Mouse (Mus musculus) thymus, postnatal 25 days (tissue): ENCODE results near the gene Aldh1l2.
"Not testable (repeated sequence)": the region's sequence is repeated elsewhere in the genome, so short reads cannot be mapped to it uniquely, and the experiment has no call there.

Experiments
- DNase-seq: peaks from one replicate; pipeline ENCODE4 v3.0.0; 2022

Gene Aldh1l2

GRCm38 (mm10) chr10:83533910-83534283, at the start of gene Aldh1l2:
Gene Aldh1l2, minus strand, starts transcription at chr10:83534140.
- DNase-seq: peak; percentile 42

- no peak for DNase-seq
Measured at GRCm38 (mm10) chr10:83565449-83566441, 31.8 kb upstream of the Aldh1l2 start.

- DNase-seq: no peak
Measured at GRCm38 (mm10) chr10:83563005-83563404, 29.1 kb upstream of the Aldh1l2 start.

GRCm38 (mm10) chr10:83545341-83545740, 11.4 kb upstream of the Aldh1l2 start:
- DNase-seq: no peak

DNA sequence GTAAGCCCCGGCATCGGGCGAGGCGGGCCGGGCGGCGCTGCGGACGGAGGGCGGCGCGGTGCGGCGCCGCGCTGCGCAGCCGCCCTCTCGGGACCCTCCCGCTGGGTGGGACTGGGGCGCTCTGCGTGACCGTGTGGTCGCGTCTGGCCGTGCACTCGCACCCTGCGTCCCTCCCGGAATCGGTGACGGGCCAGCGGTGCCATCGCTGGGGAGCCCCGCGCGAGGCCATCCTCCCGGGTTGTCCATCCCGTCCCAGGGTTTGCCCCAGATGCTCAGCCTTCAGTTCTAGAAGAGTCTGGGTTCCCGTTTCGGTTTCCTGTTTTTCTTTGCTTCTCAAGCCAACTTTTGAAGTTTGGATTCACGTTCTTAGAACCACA, 10.2 kb upstream of the Aldh1l2 start:
- DNase-seq: no peak

DNA sequence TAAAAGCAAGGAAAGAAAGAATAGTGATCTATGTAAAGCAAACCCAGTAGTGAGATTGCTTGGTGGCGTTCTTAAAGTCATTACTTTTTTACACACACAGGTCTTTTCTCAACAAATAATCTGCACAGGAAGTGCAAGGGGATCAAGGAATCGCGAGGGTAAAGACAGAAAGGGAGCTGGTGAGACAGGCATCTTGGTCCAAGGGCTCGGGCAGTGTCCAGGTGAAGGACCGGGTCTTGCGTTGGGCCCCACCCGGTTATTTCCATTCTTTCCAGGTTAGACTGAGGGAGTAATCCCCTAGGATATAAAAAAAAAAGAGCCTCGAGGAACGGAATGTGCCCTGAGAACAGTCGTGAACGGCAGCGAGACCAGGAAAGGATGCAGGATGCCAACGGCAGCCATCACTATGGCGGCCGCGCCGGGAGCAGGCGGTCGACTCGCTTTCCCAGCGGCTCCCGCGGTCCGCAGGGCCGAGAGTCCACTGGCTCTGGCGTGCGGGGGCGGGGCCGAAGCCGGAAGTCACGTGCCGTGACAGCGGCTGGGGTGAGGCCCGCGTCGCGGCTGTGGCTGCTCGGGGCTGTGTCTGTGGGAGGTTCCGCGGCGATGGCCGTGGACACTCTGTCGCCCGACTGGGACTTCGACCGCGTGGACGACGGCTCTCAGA, 9.6 kb upstream of the Aldh1l2 start, which contains the start of gene Washc4:
TSS of gene Washc4 (plus strand) at position 314 of the 664 bp plus-strand sequence.
- peak; percentile 92 for DNase-seq

DNA sequence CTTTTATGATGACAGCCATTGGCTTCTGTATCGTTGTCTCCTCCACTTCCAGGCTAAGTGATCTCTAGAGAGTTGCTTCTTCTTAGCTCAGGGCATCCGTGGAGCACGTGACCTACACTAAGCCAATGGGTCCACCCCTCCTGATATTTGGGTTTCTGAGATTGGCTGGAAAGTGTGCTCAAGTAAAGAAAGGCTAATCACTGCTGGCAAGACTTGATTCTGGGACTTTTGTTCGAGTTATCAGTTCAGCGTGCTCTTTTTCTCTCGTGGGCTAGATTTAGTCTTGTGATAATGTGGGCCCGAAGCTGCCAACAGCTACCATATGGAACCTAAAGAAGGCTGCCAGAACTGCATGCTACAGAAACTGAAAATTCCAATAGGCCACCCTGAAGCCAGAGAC, 8.3 kb upstream of the Aldh1l2 start:
- no peak for DNase-seq

- DNase-seq: no peak
Measured at GRCm38 (mm10) chr10:83540092-83540491, 6.2 kb upstream of the Aldh1l2 start.

- DNase-seq: no peak
Measured at GRCm38 (mm10) chr10:83539311-83539980, 5.5 kb upstream of the Aldh1l2 start.

DNA sequence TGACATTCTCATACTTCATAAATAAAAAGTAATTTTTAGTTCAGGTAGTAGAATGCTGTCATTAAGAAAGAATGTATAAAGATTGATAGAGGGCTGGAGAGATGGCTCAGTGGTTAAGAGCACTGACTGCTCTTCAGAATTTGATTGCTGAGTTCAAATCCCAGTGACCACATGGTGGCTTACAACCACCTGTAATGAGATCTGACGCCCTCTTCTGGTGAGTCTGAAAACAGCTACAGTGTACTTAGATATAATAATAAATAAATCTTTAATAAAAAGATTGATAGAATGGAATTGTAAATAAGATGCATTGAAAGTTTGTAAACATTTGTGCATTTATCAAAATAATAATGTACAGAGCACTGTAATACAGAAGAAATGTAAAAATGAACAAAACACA, 2.5 kb upstream of the Aldh1l2 start:
- no peak for DNase-seq

DNA sequence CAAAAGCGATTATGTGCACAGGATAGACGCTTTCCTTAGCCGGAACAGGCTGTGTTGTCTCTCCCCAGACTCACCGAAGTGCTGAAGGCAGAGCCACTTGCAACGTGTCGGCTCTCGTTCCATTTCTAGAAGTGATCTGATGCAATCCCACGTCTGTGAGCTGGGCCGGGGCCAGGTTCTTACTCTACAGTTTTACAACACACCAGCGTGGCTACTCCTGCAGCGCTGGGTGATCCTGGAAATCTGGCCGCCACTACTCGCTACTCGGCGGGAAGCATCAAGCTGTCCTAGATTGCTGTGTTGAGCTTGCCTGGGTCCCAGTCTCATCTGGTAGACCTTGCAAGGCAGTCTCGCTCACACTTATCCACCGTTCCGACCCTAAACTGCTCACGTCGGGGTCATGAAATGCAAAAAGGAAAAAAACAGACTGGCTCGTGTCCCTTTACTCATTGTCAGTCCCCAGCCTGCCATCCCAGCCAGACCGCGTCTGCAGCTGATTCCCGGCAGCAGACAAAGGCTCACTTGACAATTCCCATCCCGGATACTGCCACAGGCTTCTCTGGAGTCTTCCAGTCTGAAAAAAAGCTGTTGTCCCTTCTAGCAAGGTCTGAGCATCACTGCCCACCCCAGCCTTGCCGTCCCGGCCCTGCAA, 556 bp downstream of the Aldh1l2 start:
- DNase-seq: no peak

DNA sequence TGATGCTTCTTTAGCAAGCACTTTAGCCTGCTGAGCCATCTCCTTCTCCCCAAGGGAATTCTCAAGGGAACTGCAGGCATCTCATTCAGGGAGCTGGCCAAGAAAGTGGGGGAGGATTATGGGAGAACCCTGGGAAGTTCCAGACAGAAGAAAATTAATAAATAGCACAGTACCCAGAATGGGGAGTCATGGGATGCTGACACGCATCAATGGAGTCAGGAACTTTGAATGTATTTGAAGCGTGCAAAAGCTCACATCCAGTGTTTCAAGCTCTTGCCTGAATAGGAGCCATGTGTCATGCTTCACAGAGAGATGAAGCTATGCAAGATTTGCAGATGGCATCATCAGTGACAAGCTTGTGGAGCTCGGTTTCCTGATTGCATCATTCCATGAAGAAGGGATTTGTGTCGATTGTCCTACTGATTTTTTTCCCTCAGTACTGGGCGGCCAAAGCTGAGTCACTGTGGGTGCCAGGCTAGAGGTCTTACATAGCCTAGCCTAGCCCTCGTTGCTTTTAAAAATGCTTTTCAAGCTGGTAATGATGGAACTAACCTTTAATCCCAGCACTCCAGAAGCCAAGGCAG, 3.5 kb downstream of the Aldh1l2 start:
- DNase-seq: no peak

DNA sequence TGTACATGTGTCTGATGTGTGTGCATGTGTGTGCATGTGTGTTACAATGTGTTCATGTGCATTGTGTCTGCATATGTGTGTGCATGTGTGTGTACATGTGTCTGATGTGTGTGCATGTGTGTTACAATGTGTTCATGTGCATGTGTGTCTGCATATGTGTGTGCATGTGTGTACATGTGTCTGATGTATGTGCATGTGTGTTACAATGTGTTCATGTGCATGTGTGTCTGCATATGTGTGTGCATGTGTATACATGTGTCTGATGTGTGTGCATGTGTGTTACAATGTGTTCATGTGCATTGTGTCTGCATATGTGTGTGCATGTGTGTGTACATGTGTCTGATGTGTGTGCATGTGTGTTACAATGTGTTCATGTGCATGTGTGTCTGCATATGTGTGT, 9.7 kb downstream of the Aldh1l2 start:
- DNase-seq: not testable (repeated sequence)

- DNase-seq: peak; percentile 8
Measured at GRCm38 (mm10) chr10:83520990-83521389, 12.9 kb downstream of the Aldh1l2 start.

DNA sequence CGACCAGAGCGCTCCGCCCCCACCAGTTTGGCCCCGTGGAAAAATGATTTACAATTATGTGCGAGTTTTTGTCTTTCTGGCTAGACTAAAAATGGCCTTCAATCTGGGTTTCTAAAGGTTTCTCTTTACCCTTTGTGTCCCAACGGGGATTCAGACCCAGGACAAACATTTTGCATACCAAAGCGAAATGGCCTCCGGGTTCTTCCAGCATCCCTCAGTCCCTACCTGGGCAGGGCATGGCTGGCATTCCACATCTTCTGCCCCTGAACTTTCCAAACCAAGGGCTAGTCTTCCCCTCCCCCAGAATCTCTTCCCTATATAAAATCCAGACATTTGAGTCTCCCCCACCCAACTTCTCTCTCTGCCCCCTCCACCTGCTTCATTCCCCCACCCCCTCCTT, 20.2 kb downstream of the Aldh1l2 start:
- no peak for DNase-seq

GRCm38 (mm10) chr10:83511304-83511703, 22.6 kb downstream of the Aldh1l2 start:
- DNase-seq: no peak

GRCm38 (mm10) chr10:83508962-83509660, 24.8 kb downstream of the Aldh1l2 start:
- peak; percentile 44 for DNase-seq

- DNase-seq: no peak
Measured at GRCm38 (mm10) chr10:83497321-83497720, 36.6 kb downstream of the Aldh1l2 start.

- no peak for DNase-seq
Measured at GRCm38 (mm10) chr10:83490506-83490905, 43.4 kb downstream of the Aldh1l2 start.

GRCm38 (mm10) chr10:83477286-83477685, 56.7 kb downstream of the Aldh1l2 start:
- no peak for DNase-seq

- DNase-seq: no peak
Measured at GRCm38 (mm10) chr10:83475226-83475625, 58.7 kb downstream of the Aldh1l2 start.

GRCm38 (mm10) chr10:83457531-83457930, 76.4 kb downstream of the Aldh1l2 start:
- DNase-seq: no peak
